Mouse (Mus musculus) neural tube, embryonic 11.5 days (tissue): ENCODE measurements at regions not wholly inside any gene's neighbourhood (a gene's known extent, or its start where the extent isn't known, plus 50 kb on each side); places are given as distances from the start of the nearest gene placed in this dataset.
"Not testable (repeated sequence)": the region's sequence is repeated elsewhere in the genome, so short reads cannot be mapped to it uniquely, and the experiment has no call there.

Experiments used
- ATAC-seq: fragments of 200-750 bp; cut with Nextera tagmentation; 2 replicates; pipeline ENCODE4 v1.8.0; 2017; ENCODE audit warnings: moderate number of reproducible peaks, mild to moderate bottlenecking, moderate TSS enrichment, moderate library complexity; ENCODE audit not compliant: insufficient read depth, low FRiP score, low TSS enrichment
- DNase-seq: peaks from one replicate; pipeline ENCODE4 v3.0.0-alpha.2; 2015; ENCODE audit warnings: low spot score
- H3K27ac ChIP-seq: fragments of 300-500 bp; sonication (generic); 2 replicates; pipeline ENCODE4 v1.5.1; 2014; ENCODE audit warnings: low read depth, mild to moderate bottlenecking, low read length
- H3K27me3 ChIP-seq: fragments of 300-500 bp; sonication (generic); 2 replicates; pipeline ENCODE4 v1.6.1; 2014; ENCODE audit warnings: mild to moderate bottlenecking, low read length, mixed read lengths; ENCODE audit not compliant: control insufficient read depth, insufficient read depth
- H3K36me3 ChIP-seq: fragments of 300-500 bp; sonication (generic); 2 replicates; pipeline ENCODE4 v1.6.1; 2014; ENCODE audit warnings: mild to moderate bottlenecking, low read length, moderate library complexity, mixed read lengths; ENCODE audit not compliant: control insufficient read depth, insufficient read depth
- H3K4me1 ChIP-seq: fragments of 300-500 bp; sonication (generic); 2 replicates; pipeline ENCODE4 v1.6.1; 2014; ENCODE audit warnings: low read length, mixed read lengths; ENCODE audit not compliant: control insufficient read depth, insufficient read depth
- H3K4me2 ChIP-seq: fragments of 300-500 bp; sonication (generic); 2 replicates; pipeline ENCODE4 v1.6.1; 2014; ENCODE audit warnings: low read depth, mild to moderate bottlenecking, moderate library complexity
- H3K4me3 ChIP-seq: fragments of 300-500 bp; sonication (generic); 2 replicates; pipeline ENCODE4 v1.5.1; 2014; ENCODE audit warnings: low read depth, low read length
- H3K9ac ChIP-seq: fragments of 300-500 bp; sonication (generic); 2 replicates; pipeline ENCODE4 v1.6.1; 2014; ENCODE audit warnings: mild to moderate bottlenecking, low read length
- H3K9me3 ChIP-seq: fragments of 300-500 bp; sonication (generic); 2 replicates; pipeline ENCODE4 v1.6.1; 2016; ENCODE audit warnings: low read length; ENCODE audit not compliant: control insufficient read depth
- WGBS: fragments of 180-500 bp; shearing (Covaris S2); extraction: QIAGEN DNeasy Blood & Tissue Kit; methylation state at CpG from one replicate; pipeline ENCODE4 v1.1.7; 2014; 5-methylcytosine and 5-hydroxymethylcytosine counted together

DNA sequence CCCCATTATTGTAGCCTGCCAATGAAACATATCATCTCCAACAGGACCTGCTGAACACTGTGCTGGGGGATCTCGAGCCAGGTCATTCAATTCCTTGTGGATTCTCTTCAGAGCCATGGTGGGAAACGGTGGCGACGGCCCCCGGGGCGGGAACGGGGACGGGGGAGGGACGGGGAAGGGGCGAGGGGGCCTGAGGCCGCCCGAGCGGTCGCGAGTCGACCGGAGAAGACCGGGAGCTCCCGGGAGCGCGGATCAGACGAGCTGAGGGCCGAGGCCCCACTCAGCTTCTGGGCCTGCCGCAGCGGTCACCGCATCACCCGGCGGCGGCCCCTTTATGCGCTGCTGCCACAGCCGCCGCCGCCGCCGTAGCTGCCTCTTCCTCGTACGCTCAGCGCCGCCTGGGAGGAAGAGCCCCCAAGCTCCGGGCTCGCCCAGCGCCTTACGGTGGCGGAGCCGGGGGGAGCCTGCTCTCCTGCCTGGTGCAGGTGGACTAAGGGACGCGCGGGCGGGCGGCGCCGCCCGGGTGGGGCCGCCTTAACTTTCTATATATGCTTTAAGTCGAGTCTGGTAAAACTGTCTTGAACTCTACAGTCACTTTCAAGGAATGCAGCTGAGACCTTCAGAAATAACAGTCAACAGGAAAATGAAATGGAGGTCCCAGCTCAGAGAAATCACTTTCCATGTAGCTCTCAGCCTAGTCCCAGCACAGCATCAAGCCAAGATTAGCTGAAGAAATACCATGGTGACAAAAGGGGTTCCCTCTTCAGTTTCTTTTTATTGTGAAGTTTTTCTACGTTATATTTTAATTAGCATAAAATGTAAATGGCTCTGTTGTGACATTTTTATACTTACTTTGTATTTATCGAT lies 319.4 kb downstream of the Rapgef2 start:
- H3K27me3 ChIP-seq, H3K4me1 ChIP-seq, H3K27ac ChIP-seq, H3K9me3 ChIP-seq, H3K36me3 ChIP-seq: not testable (repeated sequence)
- Histone ChIP-seq H3K4me3 (peak overlapping the region; percentile 41), H3K4me2 (peak overlapping the region; percentile 57), H3K9ac (peak overlapping the region; percentile 63)
- peak; percentile 90 for ATAC-seq
- DNase-seq = peak; percentile 43
- WGBS = 4% methylated on average over 34 of the region's 57 CpGs

DNA sequence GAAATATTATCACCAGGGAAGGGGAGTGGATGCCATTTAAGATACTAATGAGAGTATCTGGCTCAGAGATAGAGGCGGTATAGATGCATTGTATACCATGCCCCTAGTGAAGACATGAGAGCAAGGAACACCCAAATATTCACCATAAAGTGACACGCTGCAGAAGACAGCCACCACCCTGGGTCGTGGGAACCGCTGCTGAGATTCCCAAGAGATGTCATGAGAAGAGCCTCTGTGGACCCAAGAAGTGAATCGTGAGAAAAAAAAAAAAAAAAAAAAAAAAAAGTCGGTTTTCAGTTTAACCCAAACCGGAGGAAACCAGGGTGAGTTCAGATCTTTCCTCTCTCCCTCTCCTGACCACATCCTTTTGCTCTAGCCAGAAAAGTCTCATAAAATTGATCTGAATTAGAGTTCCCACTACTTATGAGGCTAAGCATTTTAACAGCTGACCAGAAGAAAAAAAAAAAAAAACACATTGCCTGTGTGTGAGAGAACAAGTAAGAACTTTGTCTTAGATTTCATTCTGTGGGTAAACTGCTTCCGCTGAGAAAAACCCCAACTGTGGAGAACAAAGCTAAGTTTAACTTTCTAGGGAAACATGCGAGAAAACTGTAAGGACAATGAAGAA lies 322.0 kb downstream of the Rapgef2 start:
- 82% methylated on average over 9 of the region's 9 CpGs for WGBS
- Histone ChIP-seq H3K4me1 (no peaks in the 10 kb centered on the region), H3K27ac (no peak overlapping the region), H3K27me3 (no peaks in the 10 kb centered on the region; the same call in 1 of the 2 replicates), H3K4me2 (no peak overlapping the region), H3K9ac (no peak overlapping the region), H3K36me3 (no peaks in the 10 kb centered on the region), H3K9me3 (no peaks in the 10 kb centered on the region), H3K4me3 (no peak overlapping the region)
- DNase-seq = no peak
- no peak for ATAC-seq

DNA sequence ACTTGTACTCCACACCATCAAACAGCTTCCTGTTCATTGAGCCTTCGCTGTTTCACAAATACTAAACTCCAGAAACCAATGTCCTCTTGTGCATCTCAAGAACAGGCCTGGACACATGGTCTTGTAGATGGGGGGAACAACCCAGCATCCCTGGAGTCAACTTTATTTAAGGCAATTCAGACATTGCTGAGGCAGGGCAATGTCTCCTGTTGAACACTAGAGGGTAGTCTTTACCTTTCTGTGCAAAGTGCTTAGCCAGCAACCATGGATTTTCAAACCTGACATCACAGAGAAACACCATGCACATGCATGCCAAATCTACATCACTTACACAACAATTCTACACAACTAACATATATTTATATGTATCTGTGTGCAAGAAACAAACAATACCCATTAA lies 327.5 kb downstream of the Rapgef2 start:
- Histone ChIP-seq H3K9ac (no peak overlapping the region), H3K27me3 (no peaks in the 10 kb centered on the region), H3K4me2 (no peak overlapping the region), H3K4me3 (no peak overlapping the region), H3K4me1 (no peaks in the 10 kb centered on the region), H3K36me3 (no peaks in the 10 kb centered on the region), H3K9me3 (no peaks in the 10 kb centered on the region), H3K27ac (no peak overlapping the region)
- DNase-seq = peak; percentile 56
- ATAC-seq = peak; percentile 61
- WGBS = 27% methylated on average over 1 of the region's 1 CpGs

DNA sequence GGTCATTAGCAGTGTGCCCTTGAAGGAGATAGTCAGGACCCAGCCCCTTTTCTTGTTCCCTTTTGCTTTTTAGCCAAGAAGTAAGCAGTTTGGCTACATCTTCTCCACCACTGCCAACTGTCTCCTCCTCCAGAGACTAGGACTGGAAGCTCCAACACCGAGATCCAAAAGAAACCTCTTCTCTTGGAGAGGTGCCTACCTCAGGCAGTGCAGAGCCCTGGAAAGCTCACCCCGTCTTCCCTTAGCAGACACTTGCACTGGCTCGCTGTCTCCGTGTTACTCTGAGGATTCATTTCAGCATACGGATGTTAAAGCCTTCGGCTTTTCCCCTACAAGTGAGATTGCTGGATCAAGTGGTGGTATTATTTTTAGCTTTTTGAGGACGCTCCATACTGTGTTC lies 331.0 kb downstream of the Rapgef2 start:
- DNase-seq = no peak
- 91% methylated on average over 7 of the region's 7 CpGs for WGBS
- no peak overlapping the region for H3K4me2 ChIP-seq
- H3K27ac ChIP-seq = no peak overlapping the region
- no peaks in the 10 kb centered on the region for H3K4me1 ChIP-seq
- ATAC-seq = no peak
- no peak overlapping the region for H3K9ac ChIP-seq
- H3K36me3 ChIP-seq = no peaks in the 10 kb centered on the region
- H3K27me3 ChIP-seq = no peaks in the 10 kb centered on the region
- no peak overlapping the region for H3K4me3 ChIP-seq
- H3K9me3 ChIP-seq = no peaks in the 10 kb centered on the region

DNA sequence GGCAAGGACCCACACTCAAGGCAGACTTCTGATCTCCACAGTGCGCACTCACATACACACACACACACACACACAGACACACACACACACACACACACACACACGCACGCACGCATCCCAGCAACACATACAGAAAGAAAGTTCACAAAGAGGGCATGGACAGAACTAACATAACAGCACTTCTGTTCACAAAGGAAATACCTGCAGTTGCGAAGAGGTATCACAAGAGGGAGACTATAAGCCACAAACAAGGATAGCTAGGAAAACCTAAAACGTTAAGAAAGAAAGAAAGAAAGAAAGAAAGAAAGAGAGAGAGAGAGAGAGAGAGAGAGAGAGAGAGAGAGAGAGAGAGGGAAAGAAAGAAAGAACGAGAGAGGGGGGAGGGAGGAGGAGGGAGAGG lies 336.9 kb downstream of the Rapgef2 start:
- not testable (repeated sequence) for H3K36me3 ChIP-seq, H3K4me3 ChIP-seq, H3K27me3 ChIP-seq, DNase-seq, H3K9me3 ChIP-seq, H3K9ac ChIP-seq, H3K4me1 ChIP-seq, ATAC-seq, H3K4me2 ChIP-seq, H3K27ac ChIP-seq
- 75% methylated on average over 6 of the region's 7 CpGs for WGBS

DNA sequence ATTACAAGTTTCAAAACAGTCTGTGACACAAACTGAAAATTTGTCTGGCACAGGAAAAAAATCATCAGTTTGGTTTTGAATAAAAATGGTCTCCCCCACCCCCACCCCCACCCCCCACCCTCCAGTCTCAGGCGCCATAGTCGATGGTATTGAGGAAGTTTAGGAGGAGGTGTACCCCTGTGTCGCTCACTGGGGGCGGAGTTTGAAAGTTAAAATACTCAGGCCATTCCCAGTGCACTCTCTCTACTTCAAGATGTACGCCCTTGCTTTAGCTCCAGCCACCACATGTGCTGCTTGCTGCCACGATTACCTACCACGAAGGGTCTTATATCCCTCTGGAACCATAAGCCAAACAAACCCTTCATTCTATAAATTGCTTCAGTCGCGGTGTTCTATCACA lies 337.6 kb downstream of the Rapgef2 start:
- no peaks in the 10 kb centered on the region for H3K27me3 ChIP-seq
- no peak overlapping the region for H3K27ac ChIP-seq
- no peak for ATAC-seq

DNA sequence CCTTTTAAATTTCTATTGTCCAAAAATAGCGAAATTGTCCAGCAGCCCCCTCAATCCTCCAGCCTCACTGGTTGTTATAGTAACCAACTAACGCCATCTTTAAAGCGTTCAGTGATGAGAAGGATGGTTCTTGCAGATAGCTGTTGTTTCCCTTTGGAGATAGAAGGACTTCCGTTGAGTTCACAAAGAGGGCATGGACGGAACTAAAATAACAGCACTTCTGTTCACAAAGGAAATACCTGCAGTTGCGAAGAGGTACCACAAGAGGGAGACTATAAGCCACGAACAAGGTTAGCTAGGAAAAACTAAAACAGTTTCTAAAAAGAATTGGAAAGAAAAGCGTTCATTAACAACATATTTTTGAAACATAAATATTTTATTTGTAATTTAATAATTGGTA lies 338.1 kb downstream of the Rapgef2 start:
- H3K9me3 ChIP-seq = no peaks in the 10 kb centered on the region
- no peaks in the 10 kb centered on the region for H3K27me3 ChIP-seq
- DNase-seq (peak; percentile 33), ATAC-seq (no peak; the same call in 1 of the 2 replicates)
- H3K4me2 ChIP-seq = no peak overlapping the region
- WGBS = 38% methylated on average over 8 of the region's 8 CpGs
- no peaks in the 10 kb centered on the region for H3K36me3 ChIP-seq
- no peak overlapping the region for H3K4me3 ChIP-seq
- H3K9ac ChIP-seq = no peak overlapping the region
- no peaks in the 10 kb centered on the region for H3K4me1 ChIP-seq
- H3K27ac ChIP-seq = no peak overlapping the region

More for the DNA sequence above, 337.6 kb downstream of the Rapgef2 start:
- DNase-seq = no peak
- Histone ChIP-seq H3K4me2 (no peak overlapping the region), H3K36me3 (no peaks in the 10 kb centered on the region), H3K9ac (no peak overlapping the region), H3K4me1 (no peaks in the 10 kb centered on the region), H3K9me3 (no peaks in the 10 kb centered on the region), H3K4me3 (no peak overlapping the region)
- 96% methylated on average over 9 of the region's 9 CpGs for WGBS

DNA sequence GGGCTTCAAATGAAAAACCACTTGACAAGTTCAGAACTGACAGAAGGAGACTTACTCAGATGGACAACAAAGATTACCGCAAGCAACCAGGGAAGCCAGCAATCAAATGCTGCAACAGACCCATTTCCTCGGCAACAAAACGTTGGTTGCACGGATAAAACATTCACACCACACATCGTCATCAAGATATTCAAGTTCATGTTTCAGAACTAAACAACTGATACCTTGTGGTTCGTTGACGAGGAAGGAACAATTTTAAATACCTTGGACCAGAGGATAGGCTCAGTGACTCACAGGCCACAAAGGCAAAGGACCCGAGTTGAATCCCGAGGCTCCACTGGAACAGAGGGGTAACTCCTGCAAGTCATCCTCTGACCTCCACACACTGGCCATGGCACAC lies 339.1 kb downstream of the Rapgef2 start:
- Histone ChIP-seq H3K9ac (no peak overlapping the region), H3K9me3 (no peaks in the 10 kb centered on the region), H3K27ac (no peak overlapping the region), H3K36me3 (no peaks in the 10 kb centered on the region), H3K4me3 (no peak overlapping the region), H3K4me1 (no peaks in the 10 kb centered on the region), H3K4me2 (no peak overlapping the region), H3K27me3 (no peaks in the 10 kb centered on the region)
- WGBS = 92% methylated on average over 9 of the region's 9 CpGs
- ATAC-seq (no peak), DNase-seq (no peak)

DNA sequence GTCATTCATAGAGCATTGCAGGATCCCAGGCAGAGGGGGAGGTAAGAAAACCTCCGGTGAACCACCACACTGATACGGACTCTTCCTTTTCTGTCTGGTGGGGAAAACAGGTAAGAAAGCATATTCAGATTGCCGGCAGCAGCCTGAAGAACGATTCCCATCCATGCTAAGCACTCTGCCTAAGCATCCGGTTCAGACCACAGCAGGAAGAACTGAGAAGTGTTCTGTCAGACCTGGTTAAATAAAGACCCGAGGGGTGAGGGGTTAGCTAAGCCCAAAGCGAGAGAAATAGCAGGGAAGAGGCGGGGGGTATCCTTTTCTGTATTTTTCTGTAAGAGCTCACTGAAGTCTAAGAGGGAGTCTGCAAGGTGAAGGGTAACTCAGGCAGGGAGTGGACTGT lies 342.1 kb downstream of the Rapgef2 start:
- WGBS = 81% methylated on average over 8 of the region's 8 CpGs
- H3K4me2 ChIP-seq = no peak overlapping the region
- H3K27ac ChIP-seq = no peak overlapping the region
- H3K27me3 ChIP-seq = no peaks in the 10 kb centered on the region
- H3K4me1 ChIP-seq = no peaks in the 10 kb centered on the region
- no peak overlapping the region for H3K4me3 ChIP-seq
- DNase-seq (no peak), ATAC-seq (no peak)
- no peak overlapping the region for H3K9ac ChIP-seq
- H3K36me3 ChIP-seq = no peaks in the 10 kb centered on the region
- no peaks in the 10 kb centered on the region for H3K9me3 ChIP-seq
